In genomic region chr17:53606082-53606481, GRCm38 (mm10) we compare ENCODE assay signal across 5 mouse cellular contexts. TPM values are rescaled to one million over a fixed set of nuclear protein-coding genes. Genes with fewer than 3 reads are reported as not detected.
ATAC-seq lines count a peak whose summit lies in the region.

No protein-coding gene starts in this region.

- peak; percentile 31 for ATAC-seq in CD4-positive, CD25-positive, alpha-beta regulatory T cell, adult 4 months
- peak; percentile 7; the same call in 1 of the 2 replicates for ATAC-seq in common myeloid progenitor, adult 5-6 weeks (replicated peaks; ENCODE audit: low read depth, poor library complexity, severe bottlenecking)
- ATAC-seq in granulocyte monocyte progenitor cell, adult 5-6 weeks (replicated peaks; ENCODE audit: poor library complexity, severe bottlenecking): peak; percentile 58
- ATAC-seq in hematopoietic stem cell, adult 5-6 weeks (replicated peaks in 1 of 2; ENCODE audit: insufficient read depth in 1 of 2, low FRiP score in 2 of 2, low TSS enrichment in 1 of 2, low read depth in 1 of 2, poor library complexity in 2 of 2, severe bottlenecking in 2 of 2): peak; percentile 46 to 56
- 0 out of 2 replicates have a peak, but pooled peaks have one; percentile 21 for ATAC-seq in megakaryocyte progenitor cell, adult 5-6 weeks (replicated peaks; ENCODE audit: poor library complexity)

RNA-seq across cellular contexts. Expression of gene Kat2b, which starts 39.4 kb away (rescaled TPM):
- polyA plus RNA-seq in CD4-positive, CD25-positive, alpha-beta regulatory T cell, adult 4 months (2017; shearing (Covaris generic)): 10 to 100 TPM; 18.7 to 31.5 TPM
- 28.9 and 38.0 TPM in 2 replicates for total RNA-seq in common myeloid progenitor, adult 5-6 weeks (2017)
- 35.1 and 51.5 TPM in 2 replicates for total RNA-seq in granulocyte monocyte progenitor cell, adult 5-6 weeks (2014; fragmentation: Nextera tagmentation)
- 30.5 and 35.9 TPM in 2 replicates for total RNA-seq in granulocyte monocyte progenitor cell, adult 5-6 weeks (2017)
- 48.7 and 97.4 TPM in 2 replicates for total RNA-seq in hematopoietic stem cell, adult 5-6 weeks (2017)
- 19.8 and 20.1 TPM in 2 replicates for total RNA-seq in megakaryocyte progenitor cell, adult 5-6 weeks (2015)
- total RNA-seq in megakaryocyte progenitor cell, adult 5-6 weeks (2017): 23.6 and 37.0 TPM in 2 replicates

Comparison
In these comparisons a context has a peak if more than half of its experiments do, and no peak if none do; other contexts are left out.
1. Peak in every context shown above with its lines: ATAC-seq.
2. ATAC-seq: peak in every context shown above with its lines; median percentile 58 in granulocyte monocyte progenitor cell, adult 5-6 weeks; 51 in hematopoietic stem cell, adult 5-6 weeks; 31 in CD4-positive, CD25-positive, alpha-beta regulatory T cell, adult 4 months; 21 in megakaryocyte progenitor cell, adult 5-6 weeks; 7 in common myeloid progenitor, adult 5-6 weeks.